Mouse (Mus musculus) lung, embryonic 16.5 days (tissue): ENCODE results near the gene Gzmn. TPM values are rescaled to one million over a fixed set of nuclear protein-coding genes. Genes with fewer than 3 reads are reported as not detected.
"Not testable (repeated sequence)": the region's sequence is repeated elsewhere in the genome, so short reads cannot be mapped to it uniquely, and the experiment has no call there.

Source experiments
- ATAC-seq: fragments of 200-750 bp; cut with Nextera tagmentation; 2 replicates; pipeline ENCODE4 v1.8.0; 2017; ENCODE audit warnings: low read depth, mild to moderate bottlenecking, moderate library complexity
- H3K27ac ChIP-seq: fragments of 300-500 bp; sonication (generic); 2 replicates; pipeline ENCODE4 v1.5.1; 2014; ENCODE audit warnings: mild to moderate bottlenecking, control low read depth, low read length
- H3K27me3 ChIP-seq: fragments of 300-500 bp; sonication (generic); 2 replicates; pipeline ENCODE4 v1.6.1; 2014; ENCODE audit warnings: low read depth, low read length, mixed read lengths; ENCODE audit not compliant: control insufficient read depth, insufficient read depth
- H3K36me3 ChIP-seq: fragments of 300-500 bp; sonication (generic); 2 replicates; pipeline ENCODE4 v1.6.1; 2014; ENCODE audit warnings: low read length; ENCODE audit not compliant: control insufficient read depth, insufficient read depth
- H3K4me1 ChIP-seq: fragments of 300-500 bp; sonication (generic); replicated peaks from 2 replicates; pipeline ENCODE4 v1.6.1; 2014; ENCODE audit warnings: low read length, mixed read lengths; ENCODE audit not compliant: control insufficient read depth, insufficient read depth
- H3K4me2 ChIP-seq: fragments of 300-500 bp; sonication (generic); 2 replicates; pipeline ENCODE4 v1.6.1; 2014; ENCODE audit warnings: low read depth, low read length, control low read depth
- H3K4me3 ChIP-seq: fragments of 300-500 bp; sonication (generic); 2 replicates; pipeline ENCODE4 v1.5.1; 2014; ENCODE audit warnings: mild to moderate bottlenecking, low read length, control low read depth
- H3K9ac ChIP-seq: fragments of 300-500 bp; sonication (generic); 2 replicates; pipeline ENCODE4 v1.6.1; 2014; ENCODE audit warnings: low read length, control low read depth
- H3K9me3 ChIP-seq: fragments of 300-500 bp; sonication (generic); 2 replicates; pipeline ENCODE4 v1.6.1; 2016; ENCODE audit warnings: low read length; ENCODE audit not compliant: control insufficient read depth
- WGBS: fragments of 180-500 bp; shearing (Covaris S2); extraction: QIAGEN DNeasy Blood & Tissue Kit; methylation state at CpG from one replicate; pipeline ENCODE4 v1.1.7; 2014; 5-methylcytosine and 5-hydroxymethylcytosine counted together
- polyA plus RNA-seq: library from polyadenylated mRNA; unstranded; fragments of >200 nt; fragmentation: Nextera tagmentation; extraction: Ambion mirVana; gene quantifications from 2 replicates; pipeline ENCODE4 v1.2.1, GENCODE M21; 2015

Gene Gzmn
- polyA plus RNA-seq, 1 experiment from 2014 or later = not detected

GRCm38 (mm10) chr14:56168009-56168408 is 6.4 kb downstream of the Gzmn start:
- H3K4me3 ChIP-seq = no peak overlapping the region
- no peak overlapping the region for H3K9ac ChIP-seq
- no peaks in the 10 kb centered on the region for H3K36me3 ChIP-seq
- no peak overlapping the region for H3K27ac ChIP-seq
- no peak overlapping the region for H3K4me2 ChIP-seq
- H3K4me1 ChIP-seq = no peaks in the 10 kb centered on the region
- no peak for ATAC-seq
- no peaks in the 10 kb centered on the region for H3K9me3 ChIP-seq
- H3K27me3 ChIP-seq = no peaks in the 10 kb centered on the region
- WGBS = 68% methylated on average over 6 of the region's 6 CpGs

- WGBS = 81% methylated on average over 2 of the region's 2 CpGs
Observed at GRCm38 (mm10) chr14:56162109-56162508, 12.3 kb downstream of the Gzmn start.

GRCm38 (mm10) chr14:56159479-56159878 is 14.9 kb downstream of the Gzmn start, which contains the start of gene Gzmg:
Gzmg (minus strand) TSS chr14:56159579.
- 78% methylated on average over 2 of the region's 2 CpGs for WGBS
- not testable (repeated sequence) for H3K27me3 ChIP-seq, ATAC-seq, H3K36me3 ChIP-seq, H3K27ac ChIP-seq, H3K9ac ChIP-seq, H3K9me3 ChIP-seq, H3K4me3 ChIP-seq, H3K4me2 ChIP-seq, H3K4me1 ChIP-seq

More at GRCm38 (mm10) chr14:56162109-56162508, 12.3 kb downstream of the Gzmn start:
- no peaks in the 10 kb centered on the region for H3K4me1 ChIP-seq
- no peak overlapping the region for H3K9ac ChIP-seq
- no peak for ATAC-seq
- no peaks in the 10 kb centered on the region for H3K36me3 ChIP-seq
- no peak overlapping the region for H3K4me3 ChIP-seq
- no peaks in the 10 kb centered on the region for H3K9me3 ChIP-seq
- H3K27me3 ChIP-seq = no peaks in the 10 kb centered on the region
- no peak overlapping the region for H3K27ac ChIP-seq
- no peak overlapping the region for H3K4me2 ChIP-seq

- Histone ChIP-seq H3K9me3 (no peaks in the 10 kb centered on the region), H3K36me3 (no peaks in the 10 kb centered on the region), H3K27me3 (no peaks in the 10 kb centered on the region), H3K9ac (no peak overlapping the region), H3K4me2 (no peak overlapping the region), H3K4me3 (no peak overlapping the region), H3K4me1 (no peaks in the 10 kb centered on the region), H3K27ac (no peak overlapping the region)
- WGBS = 72% methylated on average over 2 of the region's 2 CpGs
- no peak for ATAC-seq
Observed at GRCm38 (mm10) chr14:56155340-56155739, 19.1 kb downstream of the Gzmn start.

DNA sequence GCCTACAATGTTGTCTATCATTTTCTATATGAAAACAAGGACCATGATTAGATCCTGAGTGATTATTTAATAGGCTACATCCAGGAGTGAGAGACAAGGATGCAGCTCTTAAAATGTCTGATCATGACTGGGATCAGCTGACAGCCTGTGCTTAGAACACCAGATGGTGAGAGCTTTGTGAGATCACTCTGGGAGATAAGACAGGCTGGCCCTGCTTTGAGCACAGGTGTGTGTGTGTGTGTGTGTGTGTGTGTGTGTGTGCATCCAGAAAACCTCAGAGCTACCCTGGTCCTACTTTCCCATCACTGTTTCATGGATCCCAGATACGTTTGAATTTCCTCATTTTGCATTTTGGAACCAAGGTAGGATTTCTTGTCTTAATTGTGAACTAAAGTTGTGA is 40.7 kb downstream of the Gzmn start:
- not testable (repeated sequence) for H3K9me3 ChIP-seq, ATAC-seq, H3K9ac ChIP-seq, H3K4me2 ChIP-seq, H3K27ac ChIP-seq, H3K27me3 ChIP-seq, H3K4me1 ChIP-seq, H3K36me3 ChIP-seq, H3K4me3 ChIP-seq
- 69% methylated on average over 1 of the region's 1 CpGs for WGBS

DNA sequence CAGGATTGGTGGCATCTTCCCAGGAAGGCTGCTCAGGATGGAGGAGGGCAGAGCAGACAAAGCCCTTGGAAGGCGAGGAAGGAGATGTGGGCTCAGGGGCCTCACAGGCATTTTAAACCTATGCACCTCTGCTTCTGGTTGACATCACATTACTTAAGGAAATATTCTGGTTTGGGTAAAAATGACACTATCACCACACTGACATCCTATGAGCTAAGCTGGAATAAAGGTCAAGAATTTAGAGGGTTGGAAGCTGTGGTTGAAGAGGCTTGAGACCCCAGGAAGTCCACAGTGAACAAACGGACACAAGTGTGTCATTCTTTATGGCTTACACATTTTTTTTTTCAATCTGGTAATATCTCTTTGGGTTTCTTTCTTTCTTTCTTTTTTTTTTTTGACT is 41.9 kb downstream of the Gzmn start, which contains the start of gene Gzmd:
Gene Gzmd (minus strand): TSS at position 101 of the 400 bp plus-strand sequence.
- not testable (repeated sequence) for H3K4me1 ChIP-seq, ATAC-seq, H3K4me2 ChIP-seq, H3K27ac ChIP-seq, H3K9me3 ChIP-seq, H3K9ac ChIP-seq, H3K4me3 ChIP-seq, H3K36me3 ChIP-seq, H3K27me3 ChIP-seq
- WGBS = 67% methylated on average over 2 of the region's 2 CpGs

- H3K4me2 ChIP-seq = no peak overlapping the region
- H3K4me3 ChIP-seq = no peak overlapping the region
- no peak for ATAC-seq
- H3K9me3 ChIP-seq = no peaks in the 10 kb centered on the region
- 42% methylated on average over 3 of the region's 3 CpGs for WGBS
- no peak overlapping the region for H3K27ac ChIP-seq
- H3K27me3 ChIP-seq = no peaks in the 10 kb centered on the region
- no peak overlapping the region for H3K9ac ChIP-seq
- H3K4me1 ChIP-seq = no peaks in the 10 kb centered on the region
- H3K36me3 ChIP-seq = no peaks in the 10 kb centered on the region
Observed at GRCm38 (mm10) chr14:56128341-56128740, 46.1 kb downstream of the Gzmn start.

DNA sequence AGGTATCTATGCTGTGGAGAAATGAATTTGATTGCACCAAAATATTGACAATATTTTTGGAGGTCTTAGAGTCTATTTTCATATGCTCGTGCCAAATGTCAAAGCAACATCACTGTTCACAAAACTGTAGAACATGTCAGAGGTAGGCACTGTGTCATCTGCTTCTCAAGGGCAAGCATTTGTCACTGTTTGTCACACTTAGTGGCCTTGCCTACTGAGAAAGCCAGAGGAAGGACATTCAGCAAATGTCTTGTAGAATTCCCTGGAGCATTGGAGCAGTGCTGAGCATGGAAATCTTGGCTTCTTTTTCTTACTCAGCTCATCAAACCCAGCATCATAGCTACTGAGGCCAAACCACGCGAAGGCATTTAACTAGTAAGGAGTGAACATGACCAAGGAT is 50.9 kb downstream of the Gzmn start:
- Histone ChIP-seq H3K9me3 (no peaks in the 10 kb centered on the region), H3K4me3 (no peak overlapping the region), H3K4me1 (no peaks in the 10 kb centered on the region), H3K27me3 (no peaks in the 10 kb centered on the region), H3K27ac (no peak overlapping the region), H3K4me2 (no peak overlapping the region), H3K9ac (no peak overlapping the region), H3K36me3 (no peaks in the 10 kb centered on the region)
- WGBS = 80% methylated on average over 3 of the region's 3 CpGs
- ATAC-seq = no peak

DNA sequence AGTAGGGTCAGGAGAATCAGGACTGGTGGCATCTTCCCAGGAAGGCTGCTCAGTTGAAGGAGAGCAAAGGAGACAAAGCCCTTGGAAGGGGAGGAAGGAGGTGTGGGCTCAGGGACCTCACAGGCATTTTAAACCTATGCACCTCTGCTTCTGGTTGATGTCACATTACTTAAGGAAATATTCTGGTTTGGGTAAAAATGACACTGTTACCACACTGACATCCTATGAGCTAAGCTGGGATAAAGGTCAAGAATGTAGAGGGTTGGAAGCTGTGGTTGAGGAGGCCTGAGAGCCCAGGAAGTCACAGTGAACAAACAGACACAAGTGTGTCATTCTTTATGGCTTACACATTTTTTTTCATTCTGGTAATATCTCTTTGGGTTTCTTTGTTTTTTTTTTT is 53.9 kb downstream of the Gzmn start, which contains the start of gene Gzme:
Gene Gzme (minus strand): TSS at position 101 of the 400 bp plus-strand sequence.
- H3K4me3 ChIP-seq = no peak within 1 kb of the TSS
- no peak within 1 kb of the TSS for H3K9ac ChIP-seq
- no peak within 1 kb of the TSS for H3K27ac ChIP-seq
- H3K9me3 ChIP-seq = no peaks in the 10 kb centered on the region
- H3K27me3 ChIP-seq = no peaks in the 10 kb centered on the region
- H3K4me2 ChIP-seq = no peak within 1 kb of the TSS
- no peaks in the 10 kb centered on the region for H3K36me3 ChIP-seq
- no peaks in the 10 kb centered on the region for H3K4me1 ChIP-seq
- ATAC-seq = no peak
